Mouse (Mus musculus) central nervous system, embryonic 11.5 days (tissue): ENCODE data around the gene Apol11b. TPM values are rescaled to one million over a fixed set of nuclear protein-coding genes. Genes with fewer than 3 reads are reported as not detected.

Experiments used
- polyA plus RNA-seq: library from polyadenylated mRNA; depleted of rRNA; stranded (reverse); fragments of >200 nt; gene quantifications from 2 replicates; pipeline ENCODE4 v1.2.3, GENCODE M21; 2012; rRNA removed

Gene Apol11b
- polyA plus RNA-seq, result 0.06 TPM in 1 of 2 replicates, not detected in the other

DNA sequence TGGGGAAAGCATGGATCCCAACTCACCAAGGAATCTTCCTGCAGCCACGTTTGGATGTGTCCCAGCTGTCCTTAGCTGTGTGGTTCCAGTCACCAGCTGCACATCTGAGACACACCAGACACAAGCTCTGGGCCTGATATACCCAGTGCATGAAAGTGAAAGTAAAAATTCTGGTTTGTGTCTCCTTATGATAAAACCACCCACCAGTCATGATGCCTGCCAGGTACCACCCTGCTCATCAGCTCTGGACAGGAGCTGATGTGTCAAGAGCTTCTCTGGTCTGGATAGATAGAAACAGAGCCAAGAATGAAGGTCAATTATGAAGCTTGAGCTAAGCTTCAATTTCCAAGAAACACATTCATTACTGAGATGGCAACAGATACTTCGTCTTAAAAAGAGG lies at the start of gene Apol11b:
Gene Apol11b (minus strand): TSS at position 111 of the 400 bp plus-strand sequence.

DNA sequence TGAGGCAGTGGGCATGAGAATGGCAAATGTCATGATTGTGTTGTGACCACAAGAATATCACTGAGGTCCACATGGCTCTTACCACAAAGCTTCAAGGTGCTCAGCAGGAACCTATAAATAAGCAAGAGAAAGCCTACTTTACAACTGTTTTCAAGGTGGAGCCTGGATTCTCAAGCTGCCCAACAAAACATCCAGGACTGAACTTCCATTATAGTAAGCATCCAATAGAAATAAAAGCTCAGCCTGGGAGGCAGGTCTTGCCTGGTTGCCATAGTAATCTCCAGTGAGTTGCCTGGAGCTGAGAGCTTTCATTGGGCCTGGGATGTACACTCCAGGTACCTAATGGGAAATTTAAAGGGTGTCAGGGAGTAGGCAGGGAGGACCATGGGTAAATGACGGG lies 44.1 kb downstream of the Apol11b start, which contains the start of gene Gm36245:
Gene Gm36245 (plus strand): TSS at position 301 of the 400 bp plus-strand sequence.

DNA sequence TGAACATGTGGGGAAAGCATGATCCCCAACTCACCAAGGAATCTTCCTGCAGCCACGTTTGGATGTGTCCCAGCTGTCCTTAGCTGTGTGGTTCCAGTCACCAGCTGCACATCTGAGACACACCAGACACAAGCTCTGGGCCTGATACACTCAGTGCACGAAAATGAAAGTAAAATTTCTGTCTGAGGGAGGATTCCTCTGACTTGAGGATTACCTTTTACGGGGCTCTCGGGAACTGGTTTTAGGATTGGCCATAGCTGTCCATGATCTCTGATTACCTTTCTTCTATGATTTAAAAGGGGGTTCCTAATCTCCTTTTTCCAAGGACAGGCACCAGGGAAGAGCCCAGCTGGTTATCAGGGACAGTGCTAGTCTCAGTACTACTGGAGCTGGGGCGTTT lies 47.1 kb downstream of the Apol11b start, which contains the start of gene Apol10b:
Gene Apol10b (minus strand): TSS at position 165 of the 400 bp plus-strand sequence.

Other genes with a start within 250 kb of the Apol11b start
- gene Apol7a, start 244.2 kb downstream of the Apol11b start, polyA plus RNA-seq, result not detected in 2 replicates
- 0.04 TPM in 1 of 2 replicates, not detected in the other for gene Apol9a, start 232.2 kb downstream of the Apol11b start, polyA plus RNA-seq
- not detected in 2 replicates for gene Apol7b, start 195.8 kb downstream of the Apol11b start, polyA plus RNA-seq
- 0.02 TPM in 1 of 2 replicates, not detected in the other for gene Apol10a, start 166.2 kb downstream of the Apol11b start, polyA plus RNA-seq
- gene Apol11a, start 135.0 kb downstream of the Apol11b start, polyA plus RNA-seq, result 0.04 TPM in 1 of 2 replicates, not detected in the other
- gene Apol7c, start 110.0 kb downstream of the Apol11b start, polyA plus RNA-seq, result not detected in 2 replicates
- not detected in 2 replicates for gene 1700025B11Rik, start 81.4 kb downstream of the Apol11b start, polyA plus RNA-seq
- gene Apol10b, start 47.2 kb downstream of the Apol11b start, polyA plus RNA-seq, result 0.02 and 0.05 TPM in 2 replicates
- not detected in 2 replicates for gene Gm36245, start 44.0 kb downstream of the Apol11b start, polyA plus RNA-seq
- not detected in 2 replicates for gene Apol7e, start 55.6 kb upstream of the Apol11b start, polyA plus RNA-seq
- gene Apol9b, start 85.8 kb upstream of the Apol11b start, polyA plus RNA-seq, result not detected in 2 replicates
- 1.8 and 2.2 TPM in 2 replicates for gene Apol8, start 113.7 kb upstream of the Apol11b start, polyA plus RNA-seq
- gene Myh9, start 198.9 kb upstream of the Apol11b start, polyA plus RNA-seq, result 42.6 and 69.3 TPM in 2 replicates